Comparison of ENCODE assay signal across 27 mouse cellular contexts in genomic region chr19:29481578-29481977, GRCm38 (mm10).
"Had no signal": no experiment of that assay in that cellular context is flagged by ENCODE, and none has a peak within 500 bp of the region (broad histone marks: within the 10 kb centered on the region; RNA-seq: fewer than 3 reads in every experiment).

No protein-coding gene starts in this region.

- H3K4me2 ChIP-seq: embryonic facial prominence, embryonic 12.5 days; embryonic facial prominence, embryonic 13.5 days; embryonic facial prominence, embryonic 15.5 days; forebrain, embryonic 12.5 days; forebrain, embryonic 13.5 days; forebrain, embryonic 15.5 days had no signal

- H3K9ac ChIP-seq: embryonic facial prominence, embryonic 12.5 days; embryonic facial prominence, embryonic 13.5 days; embryonic facial prominence, embryonic 15.5 days; forebrain, embryonic 12.5 days; forebrain, embryonic 13.5 days; forebrain, embryonic 15.5 days; forebrain, postnatal 0 days had no signal

- H3K4me1 ChIP-seq: forebrain, embryonic 13.5 days; forebrain, embryonic 15.5 days had no signal

- DNase-seq: cerebellum, adult 8-10 months; cerebellum, adult 9-10 months; cerebellum, adult 9-11 months; cerebellum, postnatal 10 days; cerebellum, postnatal 14 days; cerebellum, postnatal 25 days; cerebellum, postnatal 36 days; embryo, embryonic 11 days; forebrain, postnatal 0 days; gastrocnemius, adult 2 months; gastrocnemius, postnatal 10 days; gastrocnemius, postnatal 14 days; gastrocnemius, postnatal 25 days; gastrocnemius, postnatal 36 days; heart, adult 11 months; heart, adult 18-20 months; heart, adult 2 months had no signal

- H3K36me3 ChIP-seq: embryonic facial prominence, embryonic 12.5 days; embryonic facial prominence, embryonic 13.5 days; embryonic facial prominence, embryonic 15.5 days; forebrain, embryonic 10.5 days; forebrain, embryonic 12.5 days; forebrain, embryonic 15.5 days had no signal

- ATAC-seq: forebrain, embryonic 13.5 days; forebrain, embryonic 14.5 days; forebrain, embryonic 15.5 days; forebrain, embryonic 16.5 days; forebrain, postnatal 0 days had no signal

- H3K4me3 ChIP-seq: embryonic facial prominence, embryonic 12.5 days; embryonic facial prominence, embryonic 13.5 days; embryonic facial prominence, embryonic 15.5 days; erythroblast, embryonic 14.5 days; forebrain, embryonic 10.5 days; forebrain, embryonic 12.5 days; forebrain, embryonic 13.5 days; forebrain, embryonic 15.5 days; gastrocnemius, adult 2 months; heart, adult 2 months had no signal

- H3K27ac ChIP-seq: embryonic facial prominence, embryonic 12.5 days; embryonic facial prominence, embryonic 13.5 days; embryonic facial prominence, embryonic 15.5 days; forebrain, embryonic 12.5 days; forebrain, embryonic 13.5 days; forebrain, embryonic 15.5 days; heart, adult 2 months had no signal

- H3K27me3 ChIP-seq: embryonic facial prominence, embryonic 12.5 days; embryonic facial prominence, embryonic 13.5 days; embryonic facial prominence, embryonic 15.5 days; forebrain, embryonic 12.5 days; forebrain, embryonic 13.5 days; forebrain, embryonic 15.5 days had no signal

- H3K9me3 ChIP-seq: embryonic facial prominence, embryonic 12.5 days; embryonic facial prominence, embryonic 13.5 days; embryonic facial prominence, embryonic 15.5 days; forebrain, embryonic 10.5 days; forebrain, embryonic 12.5 days; forebrain, embryonic 13.5 days; forebrain, embryonic 15.5 days had no signal
